Mouse (Mus musculus): ENCODE results near the gene Zbtb5.
A peak's percentile ranks its signal among the peaks of the same experiment; 100 is the strongest.
"Not testable (repeated sequence)": the region's sequence is repeated elsewhere in the genome, so short reads cannot be mapped to it uniquely, and the experiment has no call there.

Zbtb5 gene

DNA sequence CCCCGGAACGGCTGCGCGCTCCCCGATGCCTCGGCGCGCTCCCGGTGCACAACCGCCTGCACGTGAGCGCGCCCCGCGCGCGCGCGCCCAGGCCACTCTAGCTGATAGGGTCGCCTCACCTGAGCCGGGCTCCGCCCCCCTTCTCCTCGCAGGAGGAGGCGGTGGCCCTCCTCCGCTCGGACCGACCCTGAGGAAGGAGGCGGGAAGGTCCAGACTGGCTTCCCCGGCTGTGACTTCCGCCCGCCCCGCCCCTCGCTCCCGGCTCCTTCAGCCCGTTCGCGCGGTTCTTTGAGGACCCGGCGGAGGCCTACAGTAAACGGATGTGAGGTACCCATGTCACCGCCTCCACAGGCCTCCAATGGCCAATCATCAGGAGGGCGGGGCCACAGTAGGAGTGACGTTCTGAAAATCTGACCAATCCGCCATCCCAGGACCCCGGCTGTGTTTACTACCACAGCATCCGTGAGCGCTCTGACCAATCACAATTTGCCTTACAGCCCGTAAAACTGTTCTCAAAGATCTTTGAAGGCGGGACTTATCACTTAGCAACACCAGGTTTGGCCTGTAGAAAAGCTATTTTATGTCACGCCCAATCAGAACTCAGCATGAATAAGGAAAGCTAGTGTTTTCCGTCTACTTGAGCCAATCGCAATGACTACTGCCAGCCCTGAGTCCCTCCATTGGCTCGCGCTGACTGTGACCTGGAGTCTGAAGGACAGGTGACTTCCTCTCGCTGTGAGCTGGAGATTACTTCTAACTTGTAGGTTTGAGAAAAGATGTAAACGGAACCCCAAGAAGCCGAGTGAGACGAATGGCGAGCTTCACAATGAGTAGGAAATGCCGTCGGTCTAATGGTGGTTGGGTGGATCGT is at the start of gene Zbtb5:
Zbtb5 (minus strand) TSS at position 308 of the 871 bp plus-strand sequence.
- DNase-seq: peak; percentile 100

DNA sequence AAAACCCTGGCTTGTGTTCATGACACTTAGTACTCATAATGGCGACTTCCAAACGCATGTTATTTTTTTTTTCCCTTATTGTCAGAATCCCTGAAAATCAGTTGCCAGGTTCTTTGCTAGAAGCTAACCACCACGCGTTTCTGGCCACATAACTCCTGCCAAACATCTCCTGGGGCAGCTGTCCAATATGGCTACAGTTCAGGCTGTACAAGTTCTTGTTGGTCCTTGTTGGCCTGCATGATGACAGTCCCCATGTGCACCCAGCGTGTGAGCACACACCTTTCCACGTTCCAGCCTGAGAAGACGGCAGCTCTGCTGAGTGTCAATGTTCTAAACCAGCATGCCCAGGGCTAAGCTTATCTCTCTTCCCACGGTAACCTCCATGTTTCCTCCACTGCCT is 43.2 kb upstream of the Zbtb5 start:
- no peak for DNase-seq

GRCm38 (mm10) chr4:45054862-45055261 is 42.6 kb upstream of the Zbtb5 start:
- no peak for DNase-seq

DNA sequence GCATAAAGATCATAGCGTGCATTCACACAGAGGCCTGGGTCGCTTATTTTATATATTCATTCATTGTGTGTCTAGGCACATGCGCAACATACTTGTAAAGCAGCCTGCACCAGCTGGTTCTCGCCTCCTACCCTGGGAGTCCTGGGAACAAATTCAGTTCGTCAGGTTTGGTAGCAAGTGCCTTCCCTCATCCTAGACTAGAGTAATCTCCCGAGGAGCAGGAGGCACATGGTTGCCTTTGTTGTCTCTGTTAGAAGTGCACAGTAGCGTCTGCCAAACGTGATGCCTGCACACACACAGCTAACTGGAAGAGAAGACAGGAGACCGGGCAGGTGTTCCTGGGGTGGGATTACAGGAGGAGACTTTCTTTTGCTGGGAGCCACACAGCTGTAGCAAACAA is 35.7 kb upstream of the Zbtb5 start:
- no peak for DNase-seq

DNA sequence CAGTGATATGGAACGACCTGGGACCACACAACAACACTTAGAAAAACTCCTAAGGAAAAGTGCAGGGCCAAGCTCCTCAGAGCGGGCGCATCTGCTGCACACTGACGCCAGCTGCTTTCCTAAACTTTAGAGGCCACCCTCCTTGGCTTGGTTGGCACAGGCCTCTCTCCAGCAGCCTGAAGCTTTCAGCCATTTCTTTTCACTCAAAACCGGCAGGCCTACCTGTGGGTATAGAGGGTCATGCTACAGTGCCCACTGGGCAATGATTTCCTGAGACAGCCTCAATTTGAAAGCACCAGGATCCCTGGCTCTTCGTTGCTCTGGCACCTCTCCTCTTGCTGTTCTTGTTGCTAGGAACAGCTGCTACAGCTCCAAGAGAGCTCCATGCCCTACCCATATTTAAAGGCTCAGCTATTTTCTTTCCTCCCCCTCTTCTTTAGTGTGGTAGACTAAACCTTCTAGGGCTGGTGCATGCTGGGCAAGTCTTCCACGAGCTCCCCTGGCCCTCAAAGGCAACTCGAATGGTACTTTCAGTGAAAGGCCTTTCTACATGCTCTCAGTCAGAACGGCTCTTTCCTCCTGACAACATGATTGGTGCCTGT is 35.2 kb upstream of the Zbtb5 start:
- DNase-seq: no peak

DNA sequence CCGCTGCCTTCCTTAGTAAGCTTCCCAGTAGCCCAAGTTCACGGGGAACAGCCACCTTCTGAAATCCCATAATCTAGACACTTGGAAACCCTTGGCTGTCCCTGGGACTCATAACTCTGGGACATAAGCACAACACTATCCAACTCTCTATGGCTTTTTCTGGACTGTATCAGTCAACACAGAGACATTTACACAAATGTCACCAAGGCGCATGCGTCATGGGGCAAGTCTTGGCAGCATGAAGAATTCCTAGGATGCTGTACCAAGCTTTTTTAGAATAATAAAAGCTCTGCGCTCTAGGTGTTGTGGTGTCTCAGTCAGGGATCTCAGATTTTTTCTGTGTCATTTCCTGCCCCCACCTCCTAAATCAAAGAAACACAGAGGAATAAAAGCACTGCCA is 34.5 kb upstream of the Zbtb5 start:
- DNase-seq: no peak

GRCm38 (mm10) chr4:45040795-45041194 is 28.6 kb upstream of the Zbtb5 start:
- no peak for DNase-seq

GRCm38 (mm10) chr4:45039546-45039945 is 27.3 kb upstream of the Zbtb5 start:
- DNase-seq: not testable (repeated sequence)

- DNase-seq: not testable (repeated sequence)
Observed at GRCm38 (mm10) chr4:45038879-45039278, 26.7 kb upstream of the Zbtb5 start.

- DNase-seq: no peak
Observed at GRCm38 (mm10) chr4:45037455-45038410, 25.5 kb upstream of the Zbtb5 start.

GRCm38 (mm10) chr4:45036571-45036970 is 24.4 kb upstream of the Zbtb5 start:
- no peak for DNase-seq

GRCm38 (mm10) chr4:45036048-45036447 is 23.8 kb upstream of the Zbtb5 start:
- DNase-seq: no peak

GRCm38 (mm10) chr4:45034693-45035628 is 22.7 kb upstream of the Zbtb5 start:
- DNase-seq: no peak

DNA sequence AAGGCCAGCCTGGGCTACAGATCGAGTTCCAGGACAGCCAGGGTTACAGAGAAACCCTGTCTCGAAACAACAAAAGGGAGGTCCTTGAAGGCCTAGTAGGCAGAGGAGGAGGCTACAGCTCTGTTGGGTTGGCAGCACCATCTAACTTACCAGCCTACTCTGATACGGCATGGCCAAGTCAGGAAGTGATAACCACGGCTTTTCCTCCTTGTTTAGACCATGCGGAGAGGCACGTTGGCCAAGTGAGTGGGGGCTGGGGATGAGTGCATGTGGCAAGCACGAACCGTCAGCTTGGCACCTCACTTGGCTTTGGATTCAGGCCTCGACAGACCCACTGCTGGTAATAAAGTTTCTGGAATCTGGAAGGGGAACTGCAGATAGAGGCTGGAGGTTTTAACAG is 20.4 kb upstream of the Zbtb5 start:
- DNase-seq: no peak

GRCm38 (mm10) chr4:45026459-45026858 is 14.2 kb upstream of the Zbtb5 start:
- no peak for DNase-seq

DNA sequence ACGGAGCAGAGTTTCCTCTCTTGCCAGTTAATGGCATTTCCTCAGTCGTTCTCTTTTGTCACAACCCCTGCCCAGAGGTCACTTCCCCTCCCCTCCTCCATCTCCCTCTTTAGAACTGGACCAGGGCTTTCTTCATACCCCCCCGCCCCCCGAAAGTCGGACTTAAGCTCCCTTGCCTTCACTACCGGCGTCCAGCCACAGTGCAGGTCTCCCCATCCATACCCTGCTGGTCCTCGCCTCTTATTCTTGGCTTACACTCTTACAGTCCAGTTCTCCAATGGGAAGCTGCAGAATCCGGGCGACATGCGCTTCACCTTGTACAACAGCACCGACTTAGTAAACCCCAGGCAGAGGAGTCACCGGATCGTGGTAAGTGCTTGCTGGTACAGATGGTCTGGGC is 6.8 kb upstream of the Zbtb5 start:
- no peak for DNase-seq

DNA sequence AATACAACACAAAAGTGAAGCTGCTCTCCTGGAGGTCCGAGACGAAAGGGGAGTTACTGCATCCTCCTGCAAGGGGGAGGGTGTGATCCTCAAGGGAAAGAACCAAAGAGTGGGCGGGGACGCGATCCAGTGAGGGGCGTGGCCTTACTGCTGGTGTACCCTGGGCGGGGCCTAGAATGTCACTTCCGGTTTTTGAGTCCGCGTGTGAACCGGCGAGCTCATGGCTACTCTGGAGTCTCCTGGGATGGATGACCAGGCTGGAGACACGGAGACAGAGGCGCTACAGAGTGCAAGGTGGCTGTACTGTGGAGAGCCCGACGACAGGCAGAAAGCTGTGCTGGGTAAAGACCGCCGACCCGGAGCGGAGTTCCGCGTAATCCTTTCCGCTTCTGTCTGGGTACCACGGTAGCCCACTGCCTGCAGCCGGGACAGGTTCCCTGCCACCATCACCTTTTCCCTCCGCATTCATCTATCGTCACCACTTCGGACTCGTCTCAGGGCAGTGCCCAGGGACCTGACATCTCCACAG is 6.3 kb upstream of the Zbtb5 start, which contains the start of gene Polr1e:
Polr1e (plus strand) TSS at position 132 of the 529 bp plus-strand sequence.
- DNase-seq: peak; percentile 95 to 98

- peak in 1 of 2 experiments; percentile 57 for DNase-seq
Observed at GRCm38 (mm10) chr4:45015615-45016014, 3.4 kb upstream of the Zbtb5 start.

- DNase-seq: no peak
Observed at GRCm38 (mm10) chr4:45013537-45013936, 1.3 kb upstream of the Zbtb5 start.

- DNase-seq: no peak
Observed at GRCm38 (mm10) chr4:45013031-45013431, 819 bp upstream of the Zbtb5 start.

DNA sequence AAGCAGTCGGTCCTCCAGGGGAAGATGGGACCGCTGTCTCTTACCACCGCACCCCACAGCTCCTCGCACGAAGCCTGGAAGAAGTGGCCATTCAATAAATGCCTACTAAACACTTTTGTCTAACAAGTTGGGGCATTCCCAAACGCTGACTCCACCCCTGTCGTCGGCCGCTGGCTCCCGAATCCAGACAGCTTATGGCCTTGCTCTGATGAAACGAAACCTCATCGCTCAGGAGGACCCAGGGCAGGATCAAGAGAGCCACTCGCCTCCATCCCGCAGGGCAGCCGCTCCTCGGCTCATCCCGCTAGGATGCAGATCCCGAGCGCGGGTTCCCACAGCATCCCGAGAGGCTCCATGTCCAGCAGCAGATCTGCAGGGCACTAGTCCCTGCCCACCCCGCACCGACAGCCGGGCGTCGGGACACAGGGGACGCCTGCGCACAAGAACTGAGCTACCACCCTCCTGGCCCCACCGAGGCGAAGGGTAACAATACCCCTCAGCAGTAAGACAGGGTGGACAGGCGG is 569 bp downstream of the Zbtb5 start:
- DNase-seq: peak; percentile 77 to 78

Measured in lung, adult 18-20 months (tissue).